15 mouse cellular contexts compared by ENCODE assay signal in the genomic region with DNA sequence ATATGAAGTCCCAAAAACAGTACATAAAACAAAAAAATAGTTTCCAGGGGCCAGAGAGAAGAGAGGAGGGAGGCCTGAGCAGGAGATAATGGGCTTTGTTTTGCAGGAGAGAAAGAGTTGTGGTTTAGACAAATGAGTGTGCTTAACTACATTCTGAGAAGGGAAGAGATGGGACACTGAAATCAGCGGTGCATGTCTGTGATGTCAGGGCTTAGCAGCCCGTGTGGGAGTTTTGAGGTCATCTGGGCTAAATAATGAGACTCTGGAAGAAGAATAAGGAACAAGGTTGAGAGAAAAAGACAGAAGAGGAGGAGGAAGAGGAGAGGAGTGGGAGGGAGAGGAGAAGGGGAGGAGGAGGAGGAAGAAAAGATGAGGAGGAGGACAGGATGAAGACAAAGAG. TPM values are rescaled to one million over a fixed set of nuclear protein-coding genes. Genes with fewer than 3 reads are reported as not detected.
DNase-seq lines count a peak whose midpoint lies in the region; ATAC-seq lines count a peak whose summit lies in the region.
"Had no signal": no experiment of that assay in that cellular context is flagged by ENCODE, and none has a peak within 500 bp of the region (broad histone marks: within the 10 kb centered on the region; RNA-seq: fewer than 3 reads in every experiment).

No protein-coding gene starts in this region.

- ATAC-seq in kidney, embryonic 14.5 days (ENCODE audit: low FRiP score, low TSS enrichment): peak; percentile 80
- peak; percentile 23 for ATAC-seq in CD4-positive, CD25-positive, alpha-beta regulatory T cell, adult 4 months
- no peak for ATAC-seq in liver, embryonic 11.5 days (replicated peaks; ENCODE audit: low FRiP score)
- ATAC-seq: forebrain, embryonic 13.5 days; liver, embryonic 12.5 days; lung, postnatal 0 days had no signal

- H3K9me3 ChIP-seq in kidney, embryonic 14.5 days (ENCODE audit: control insufficient read depth, low read length): no peaks in the 10 kb centered on the region
- H3K9me3 ChIP-seq in liver, embryonic 11.5 days (ENCODE audit: control insufficient read depth, low read length): no peaks in the 10 kb centered on the region
- H3K9me3 ChIP-seq: forebrain, embryonic 13.5 days; liver, embryonic 12.5 days had no signal

- no peak overlapping the region for H3K4me2 ChIP-seq in kidney, embryonic 14.5 days (replicated peaks; ENCODE audit: low read depth, low read length)
- no peak overlapping the region for H3K4me2 ChIP-seq in liver, embryonic 11.5 days
- H3K4me2 ChIP-seq: forebrain, embryonic 13.5 days; liver, embryonic 12.5 days had no signal

- H3K27me3 ChIP-seq in kidney, embryonic 14.5 days (ENCODE audit: control insufficient read depth, insufficient read depth, low read length): no peaks in the 10 kb centered on the region
- H3K27me3 ChIP-seq in liver, embryonic 11.5 days (replicated peaks; ENCODE audit: control insufficient read depth, insufficient read depth, low read length): no peaks in the 10 kb centered on the region
- H3K27me3 ChIP-seq: forebrain, embryonic 13.5 days; liver, embryonic 12.5 days had no signal

- H3K4me3 ChIP-seq in kidney, embryonic 14.5 days (ENCODE audit: low read length): no peak overlapping the region
- no peak overlapping the region for H3K4me3 ChIP-seq in liver, embryonic 11.5 days (ENCODE audit: low read depth, low read length)
- H3K4me3 ChIP-seq: forebrain, embryonic 13.5 days; heart, adult 2 months; liver, embryonic 12.5 days had no signal

- 16% methylated on average over 2 of the region's 2 CpGs for WGBS in kidney, embryonic 14.5 days
- WGBS in liver, embryonic 11.5 days: 21% methylated on average over 2 of the region's 2 CpGs

- H3K27ac ChIP-seq in kidney, embryonic 14.5 days (ENCODE audit: low read depth, low read length): peak overlapping the region; percentile 34; the same call in 1 of the 2 replicates
- no peak overlapping the region for H3K27ac ChIP-seq in liver, embryonic 11.5 days (ENCODE audit: low read depth, low read length)
- H3K27ac ChIP-seq: forebrain, embryonic 13.5 days; heart, adult 2 months; liver, embryonic 12.5 days had no signal

- no peaks in the 10 kb centered on the region for H3K36me3 ChIP-seq in kidney, embryonic 14.5 days (ENCODE audit: control insufficient read depth, insufficient read depth, low read length)
- no peaks in the 10 kb centered on the region for H3K36me3 ChIP-seq in liver, embryonic 11.5 days (ENCODE audit: control insufficient read depth, insufficient read depth, low read length)
- H3K36me3 ChIP-seq: liver, embryonic 12.5 days had no signal

- H3K9ac ChIP-seq in kidney, embryonic 14.5 days (ENCODE audit: low read depth, low read length): no peak overlapping the region
- H3K9ac ChIP-seq in liver, embryonic 11.5 days (ENCODE audit: low read depth, low read length): no peak overlapping the region
- H3K9ac ChIP-seq: forebrain, embryonic 13.5 days; liver, embryonic 12.5 days had no signal

- DNase-seq in kidney, postnatal 4 days: no peak
- peak; percentile 57 for DNase-seq in CD4-positive helper T cell, adult 2 months (ENCODE audit: low read depth, low spot score)
- peak; percentile 70 for DNase-seq in induced T-regulatory cell, adult 2 months (ENCODE audit: low read depth)
- DNase-seq in urinary bladder, postnatal 25 days (ENCODE audit: low spot score): no peak
- DNase-seq in liver, embryonic 11.5 days (ENCODE audit: low spot score): no peak
- DNase-seq: adrenal gland, postnatal 25 days; cerebellum, postnatal 36 days; heart, adult 2 months; kidney, postnatal 10 days; midbrain, embryonic 14.5 days had no signal

- peaks cover 6% of the 10 kb centered on the region; the same call in 1 of the 2 replicates for H3K4me1 ChIP-seq in kidney, embryonic 14.5 days (ENCODE audit: control insufficient read depth, insufficient read depth, low read length)
- H3K4me1 ChIP-seq in liver, embryonic 11.5 days (replicated peaks; ENCODE audit: control insufficient read depth, insufficient read depth, low read length): no peaks in the 10 kb centered on the region

RNA-seq across cellular contexts. Expression of a gene that starts 21.7 kb away (rescaled TPM):
- polyA plus RNA-seq in kidney, embryonic 14.5 days (2014; fragmentation: Nextera tagmentation; extraction: Ambion mirVana): 2.5 and 5.1 TPM in 2 replicates
- 1 to 10 TPM; 2.2 to 5.8 TPM for polyA plus RNA-seq in CD4-positive, CD25-positive, alpha-beta regulatory T cell, adult 4 months (2017; shearing (Covaris generic))
- 1.4 and 1.9 TPM in 2 replicates for polyA plus RNA-seq in liver, embryonic 11.5 days (2014; fragmentation: Nextera tagmentation; extraction: Ambion mirVana)

RNA-seq across cellular contexts. Expression of a gene that starts 39.3 kb away (rescaled TPM):
- 2.4 and 3.4 TPM in 2 replicates for polyA plus RNA-seq in kidney, embryonic 14.5 days (2014; fragmentation: Nextera tagmentation; extraction: Ambion mirVana)
- polyA plus RNA-seq in CD4-positive, CD25-positive, alpha-beta regulatory T cell, adult 4 months (2017; shearing (Covaris generic)): 1 to 10 TPM in 1 of 2 experiments, under 1 TPM in 1; 0.54 to 1.2 TPM
- polyA plus RNA-seq in liver, embryonic 11.5 days (2014; fragmentation: Nextera tagmentation; extraction: Ambion mirVana): 0.58 and 1.2 TPM in 2 replicates

Comparison
In these comparisons a context has a peak if more than half of its experiments do, and no peak if none do; other contexts are left out.
1. DNase-seq: peak in CD4-positive helper T cell, adult 2 months (single experiment) and induced T-regulatory cell, adult 2 months (single experiment); none in kidney, postnatal 4 days (0 of 2), urinary bladder, postnatal 25 days (single experiment) and liver, embryonic 11.5 days (single experiment).